Mouse (Mus musculus) liver, embryonic 14.5 days (tissue): ENCODE measurements at regions not wholly inside any gene's neighbourhood (a gene's known extent, or its start where the extent isn't known, plus 50 kb on each side); places are given as distances from the start of the nearest gene placed in this dataset.

Experiments
- CTCF ChIP-seq: IDR thresholded peaks from 2 replicates; pipeline ENCODE4 v1.5.1; 2016; ENCODE audit warnings: antibody characterized with exemption, low read depth, control low read depth
- EP300 ChIP-seq: IDR thresholded peaks from 2 replicates; pipeline ENCODE4 v1.6.1; 2016; ENCODE audit warnings: antibody characterized with exemption, low read depth

GRCm38 (mm10) chr4:153276571-153276970, 206.0 kb downstream of the Ajap1 start:
- no peak for TF ChIP-seq CTCF
- TF ChIP-seq EP300 = no peak
